In the genomic region with DNA sequence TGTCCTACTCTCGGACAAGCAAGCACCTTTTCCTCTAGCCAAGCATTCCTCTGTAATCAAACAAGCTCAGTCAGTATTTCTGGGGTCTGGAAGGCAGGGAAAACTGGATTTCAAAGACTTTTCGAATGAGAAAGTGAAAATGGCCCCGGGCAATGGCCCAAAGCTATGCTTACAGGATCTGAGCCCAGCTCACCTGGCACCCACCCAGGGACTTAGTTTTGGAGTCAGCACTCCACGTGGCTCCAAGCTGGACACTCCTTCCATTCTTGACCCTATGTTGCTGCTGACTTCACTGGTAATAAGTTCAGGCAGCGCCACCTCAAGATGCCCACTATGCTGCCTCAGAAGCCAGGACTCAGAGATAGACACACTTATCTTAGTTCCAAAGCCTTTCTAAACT, we compare ENCODE assay signal across 22 mouse cellular contexts. TPM values are rescaled to one million over a fixed set of nuclear protein-coding genes. Genes with fewer than 3 reads are reported as not detected.
A peak's percentile ranks its signal among the peaks of the same experiment; 100 is the strongest.
DNase-seq lines count a peak whose midpoint lies in the region; ATAC-seq and TF ChIP-seq lines count a peak whose summit lies in the region.
"Had no signal": no experiment of that assay in that cellular context is flagged by ENCODE, and none has a peak within 500 bp of the region (broad histone marks: within the 10 kb centered on the region; RNA-seq: fewer than 3 reads in every experiment).

No protein-coding gene starts in this region.

- WGBS in lung, postnatal 0 days = 63% methylated on average over 5 of the region's 5 CpGs
- WGBS in hindbrain, postnatal 0 days = 72% methylated on average over 5 of the region's 5 CpGs

- no peak for TF ChIP-seq EP300 in lung, postnatal 0 days (IDR thresholded peaks at IDR 0.05)

- H3K4me1 ChIP-seq in lung, postnatal 0 days (ENCODE audit: insufficient read depth, low read depth, low read length) = peaks cover 4% of the 10 kb centered on the region
- no peaks in the 10 kb centered on the region for H3K4me1 ChIP-seq in hindbrain, postnatal 0 days (ENCODE audit: insufficient read depth, low read length)
- H3K4me1 ChIP-seq: heart, embryonic 13.5 days; limb, embryonic 12.5 days had no signal

- no peaks in the 10 kb centered on the region for H3K9me3 ChIP-seq in lung, postnatal 0 days (ENCODE audit: low read length)
- H3K9me3 ChIP-seq in hindbrain, postnatal 0 days (ENCODE audit: low read length) = no peaks in the 10 kb centered on the region
- H3K9me3 ChIP-seq: heart, embryonic 13.5 days; limb, embryonic 12.5 days had no signal

- peak; percentile 90 for DNase-seq in heart, adult 11 months
- no peak for DNase-seq in heart, adult 8-10 months (ENCODE audit: low spot score)
- peak; percentile 29 for DNase-seq in ovary, postnatal 36 days (ENCODE audit: low spot score)
- no peak for DNase-seq in ovary, postnatal 10 days (ENCODE audit: low spot score)
- DNase-seq in lung, postnatal 0 days (ENCODE audit: low spot score) = no peak
- DNase-seq in hindbrain, postnatal 0 days (ENCODE audit: low spot score) = no peak
- DNase-seq: cerebellum, adult 8-10 months; embryo, embryonic 11 days; heart, postnatal 4 days; liver, postnatal 0 days; right cerebral cortex, adult 18-20 months had no signal

- TF ChIP-seq CTCF in lung, postnatal 0 days (IDR thresholded peaks at IDR 0.05) = no peak
- TF ChIP-seq CTCF in hindbrain, postnatal 0 days (IDR thresholded peaks at IDR 0.05; ENCODE audit: low read depth) = no peak

- no peak overlapping the region for H3K4me2 ChIP-seq in lung, postnatal 0 days (replicated peaks; ENCODE audit: low read depth, low read length)
- H3K4me2 ChIP-seq in hindbrain, postnatal 0 days (ENCODE audit: low read depth, low read length) = no peak overlapping the region
- H3K4me2 ChIP-seq: heart, embryonic 13.5 days; limb, embryonic 12.5 days had no signal

- H3K27me3 ChIP-seq in lung, postnatal 0 days (replicated peaks; ENCODE audit: insufficient read depth, low read length) = no peaks in the 10 kb centered on the region
- H3K27me3 ChIP-seq in hindbrain, postnatal 0 days (ENCODE audit: insufficient read depth, low read length) = no peaks in the 10 kb centered on the region
- H3K27me3 ChIP-seq: limb, embryonic 12.5 days had no signal

- H3K27ac ChIP-seq in lung, postnatal 0 days (ENCODE audit: low read length) = peak overlapping the region; percentile 33; the same call in 1 of the 2 replicates
- H3K27ac ChIP-seq in hindbrain, postnatal 0 days = no peak overlapping the region
- H3K27ac ChIP-seq: heart, embryonic 13.5 days; kidney, postnatal 0 days; left cerebral cortex, adult 2 months; limb, embryonic 12.5 days had no signal

- no peak overlapping the region for H3K9ac ChIP-seq in lung, postnatal 0 days (replicated peaks; ENCODE audit: low read depth)
- H3K9ac ChIP-seq in hindbrain, postnatal 0 days (replicated peaks; ENCODE audit: low read length) = no peak overlapping the region
- H3K9ac ChIP-seq: heart, embryonic 13.5 days; limb, embryonic 12.5 days; liver, postnatal 0 days had no signal

- ATAC-seq in lung, postnatal 0 days = no peak
- ATAC-seq in hindbrain, postnatal 0 days = no peak
- ATAC-seq in monocyte, adult 5-6 weeks (replicated peaks; ENCODE audit: insufficient number of reproducible peaks, low FRiP score, low TSS enrichment, poor library complexity, severe bottlenecking) = no peak
- ATAC-seq: forebrain, embryonic 14.5 days; liver, postnatal 0 days had no signal

- no peaks in the 10 kb centered on the region for H3K36me3 ChIP-seq in lung, postnatal 0 days (ENCODE audit: insufficient read depth, low read length)
- no peaks in the 10 kb centered on the region for H3K36me3 ChIP-seq in hindbrain, postnatal 0 days (ENCODE audit: insufficient read depth, low read length)
- H3K36me3 ChIP-seq: heart, embryonic 13.5 days; limb, embryonic 12.5 days had no signal

- no peak overlapping the region for H3K4me3 ChIP-seq in lung, postnatal 0 days (ENCODE audit: low read depth, low read length)
- H3K4me3 ChIP-seq in hindbrain, postnatal 0 days (ENCODE audit: low read length) = no peak overlapping the region
- H3K4me3 ChIP-seq: heart, embryonic 13.5 days; left cerebral cortex, adult 2 months; limb, embryonic 12.5 days; myocyte had no signal

RNA-seq across cellular contexts. Expression of a gene that starts 33.6 kb away (rescaled TPM):
- under 1 TPM; 0.14 to 0.38 (median 0.22) TPM for total RNA-seq in heart, adult 8-10 months (2022)
- 0.06 and 0.27 TPM in 2 replicates for polyA plus RNA-seq in lung, postnatal 0 days (2015; fragmentation: Nextera tagmentation; extraction: Ambion mirVana)
- total RNA-seq in hindbrain, postnatal 0 days (2014; rRNA removed) = not detected in 2 replicates
- polyA plus RNA-seq in hindbrain, postnatal 0 days (2015; fragmentation: Nextera tagmentation; extraction: Ambion mirVana) = not detected in 2 replicates
- not detected in 3 replicates for total RNA-seq in monocyte, adult 5-6 weeks (2017)
- total RNA-seq: layer of hippocampus, adult 8-10 months; left cerebral cortex, adult 2 months; megakaryocyte-erythroid progenitor cell, adult 5-6 weeks; neutrophil, adult 5-6 weeks had no signal
- polyA plus RNA-seq: forebrain, embryonic 14.5 days; heart, embryonic 13.5 days; limb, embryonic 12.5 days; liver, postnatal 0 days; myocyte had no signal

RNA-seq across cellular contexts. Expression of a gene that starts 35.3 kb away (rescaled TPM):
- total RNA-seq in heart, adult 8-10 months (2022) = under 1 TPM; 0.30 to 0.69 (median 0.36) TPM
- polyA plus RNA-seq in lung, postnatal 0 days (2015; fragmentation: Nextera tagmentation; extraction: Ambion mirVana) = 53.1 and 60.9 TPM in 2 replicates
- 0.32 and 1.3 TPM in 2 replicates for total RNA-seq in hindbrain, postnatal 0 days (2014; rRNA removed)
- 0.58 and 0.59 TPM in 2 replicates for polyA plus RNA-seq in hindbrain, postnatal 0 days (2015; fragmentation: Nextera tagmentation; extraction: Ambion mirVana)
- 0.57 to 0.58 TPM in 2 of 3 replicates, not detected in the other for total RNA-seq in monocyte, adult 5-6 weeks (2017)

RNA-seq across cellular contexts. Expression of a gene that starts 38.0 kb away (rescaled TPM):
- 100 to 1,000 TPM in 1 of 4 experiments, 10 to 100 TPM in 3; 79.2 to 109 (median 83.8) TPM for total RNA-seq in heart, adult 8-10 months (2022)
- polyA plus RNA-seq in lung, postnatal 0 days (2015; fragmentation: Nextera tagmentation; extraction: Ambion mirVana) = 12.8 and 13.5 TPM in 2 replicates
- 23.6 and 30.0 TPM in 2 replicates for total RNA-seq in hindbrain, postnatal 0 days (2014; rRNA removed)
- polyA plus RNA-seq in hindbrain, postnatal 0 days (2015; fragmentation: Nextera tagmentation; extraction: Ambion mirVana) = 13.3 and 13.5 TPM in 2 replicates
- total RNA-seq in monocyte, adult 5-6 weeks (2017) = 10.6 to 18.1 TPM (median 13.7 TPM) in 3 replicates

RNA-seq across cellular contexts. Expression of a gene that starts 49.9 kb away (rescaled TPM):
- total RNA-seq in heart, adult 8-10 months (2022) = 1 to 10 TPM; 3.1 to 4.5 (median 4.0) TPM
- 15.0 and 17.1 TPM in 2 replicates for polyA plus RNA-seq in lung, postnatal 0 days (2015; fragmentation: Nextera tagmentation; extraction: Ambion mirVana)
- 10.4 and 11.9 TPM in 2 replicates for total RNA-seq in hindbrain, postnatal 0 days (2014; rRNA removed)
- 19.3 and 20.7 TPM in 2 replicates for polyA plus RNA-seq in hindbrain, postnatal 0 days (2015; fragmentation: Nextera tagmentation; extraction: Ambion mirVana)
- 7.4 to 9.8 TPM (median 7.8 TPM) in 3 replicates for total RNA-seq in monocyte, adult 5-6 weeks (2017)

RNA-seq across cellular contexts. Expression of a gene that starts 51.5 kb away (rescaled TPM):
- total RNA-seq in heart, adult 8-10 months (2022) = not detected
- polyA plus RNA-seq in lung, postnatal 0 days (2015; fragmentation: Nextera tagmentation; extraction: Ambion mirVana) = not detected in 2 replicates
- not detected in 2 replicates for total RNA-seq in hindbrain, postnatal 0 days (2014; rRNA removed)
- not detected in 2 replicates for polyA plus RNA-seq in hindbrain, postnatal 0 days (2015; fragmentation: Nextera tagmentation; extraction: Ambion mirVana)
- not detected in 3 replicates for total RNA-seq in monocyte, adult 5-6 weeks (2017)
- total RNA-seq: heart, postnatal 4 days; left cerebral cortex, adult 2 months; megakaryocyte-erythroid progenitor cell, adult 5-6 weeks; neutrophil, adult 5-6 weeks had no signal
- polyA plus RNA-seq: forebrain, embryonic 14.5 days; heart, embryonic 13.5 days; intestine, embryonic 14.5 days; kidney, postnatal 0 days; limb, embryonic 12.5 days; liver, postnatal 0 days; myocyte had no signal

Comparison
In these comparisons a context has a peak if more than half of its experiments do, and no peak if none do; other contexts are left out.
1. DNase-seq: peak in heart, adult 11 months (single experiment) and ovary, postnatal 36 days (single experiment); none in heart, adult 8-10 months (single experiment), ovary, postnatal 10 days (single experiment), lung, postnatal 0 days (single experiment) and hindbrain, postnatal 0 days (single experiment).